Mouse (Mus musculus) hindbrain, postnatal 0 days (tissue): Measurements from ENCODE around the gene Ethe1. TPM values are rescaled to one million over a fixed set of nuclear protein-coding genes. Genes with fewer than 3 reads are reported as not detected.

Source experiments
- ATAC-seq: fragments of 200-750 bp; cut with Nextera tagmentation; 2 replicates; pipeline ENCODE4 v1.8.0; 2017; ENCODE audit warnings: mild to moderate bottlenecking, moderate TSS enrichment, moderate library complexity
- DNase-seq: peaks from one replicate; pipeline ENCODE4 v3.0.0-alpha.2; 2015; ENCODE audit warnings: low spot score
- H3K27ac ChIP-seq: fragments of 300-500 bp; sonication (generic); 2 replicates; pipeline ENCODE4 v1.5.1; 2014; ENCODE audit warnings: mild to moderate bottlenecking
- H3K27me3 ChIP-seq: fragments of 300-500 bp; sonication (generic); 2 replicates; pipeline ENCODE4 v1.6.1; 2014; ENCODE audit warnings: low read length, mixed read lengths; ENCODE audit not compliant: insufficient read depth
- H3K36me3 ChIP-seq: fragments of 300-500 bp; sonication (generic); 2 replicates; pipeline ENCODE4 v1.6.1; 2014; ENCODE audit warnings: low read length, mixed read lengths; ENCODE audit not compliant: insufficient read depth
- H3K4me1 ChIP-seq: fragments of 300-500 bp; sonication (generic); 2 replicates; pipeline ENCODE4 v1.6.1; 2014; ENCODE audit warnings: antibody characterized with exemption, low read length, mixed read lengths; ENCODE audit not compliant: insufficient read depth
- H3K4me2 ChIP-seq: fragments of 300-500 bp; sonication (generic); 2 replicates; pipeline ENCODE4 v1.6.1; 2014; ENCODE audit warnings: low read depth, mild to moderate bottlenecking, low read length, moderate library complexity, mixed read lengths
- H3K4me3 ChIP-seq: fragments of 300-500 bp; sonication (generic); 2 replicates; pipeline ENCODE4 v1.5.1; 2014; ENCODE audit warnings: low read length
- H3K9ac ChIP-seq: fragments of 300-500 bp; sonication (generic); replicated peaks from 2 replicates; pipeline ENCODE4 v1.6.1; 2014; ENCODE audit warnings: mild to moderate bottlenecking, low read length, moderate library complexity, mixed read lengths
- H3K9me3 ChIP-seq: fragments of 300-500 bp; sonication (generic); 2 replicates; pipeline ENCODE4 v1.6.1; 2016; ENCODE audit warnings: low read length, mixed read lengths
- CTCF ChIP-seq: IDR thresholded peaks from 2 replicates; pipeline ENCODE4 v1.5.1; 2016; ENCODE audit warnings: antibody characterized with exemption, control low read depth, low read depth
- WGBS: fragments of 180-500 bp; shearing (Covaris S2); extraction: QIAGEN DNeasy Blood & Tissue Kit; methylation state at CpG from one replicate; pipeline ENCODE4 v1.1.7; 2014; 5-methylcytosine and 5-hydroxymethylcytosine counted together
- polyA plus RNA-seq: library from polyadenylated mRNA; unstranded; fragments of >200 nt; fragmentation: Nextera tagmentation; extraction: Ambion mirVana; gene quantifications from 2 replicates; pipeline ENCODE4 v1.2.1, GENCODE M21; 2015
- total RNA-seq: library from RNA; depleted of rRNA; stranded (reverse); fragments of >200 nt; gene quantifications from 2 replicates; pipeline ENCODE4 v1.2.3, GENCODE M21; 2014

The Ethe1 gene
- total and polyA plus RNA-seq, 2 experiments from 2014 or later, result 25.3 to 43.8 TPM

DNA sequence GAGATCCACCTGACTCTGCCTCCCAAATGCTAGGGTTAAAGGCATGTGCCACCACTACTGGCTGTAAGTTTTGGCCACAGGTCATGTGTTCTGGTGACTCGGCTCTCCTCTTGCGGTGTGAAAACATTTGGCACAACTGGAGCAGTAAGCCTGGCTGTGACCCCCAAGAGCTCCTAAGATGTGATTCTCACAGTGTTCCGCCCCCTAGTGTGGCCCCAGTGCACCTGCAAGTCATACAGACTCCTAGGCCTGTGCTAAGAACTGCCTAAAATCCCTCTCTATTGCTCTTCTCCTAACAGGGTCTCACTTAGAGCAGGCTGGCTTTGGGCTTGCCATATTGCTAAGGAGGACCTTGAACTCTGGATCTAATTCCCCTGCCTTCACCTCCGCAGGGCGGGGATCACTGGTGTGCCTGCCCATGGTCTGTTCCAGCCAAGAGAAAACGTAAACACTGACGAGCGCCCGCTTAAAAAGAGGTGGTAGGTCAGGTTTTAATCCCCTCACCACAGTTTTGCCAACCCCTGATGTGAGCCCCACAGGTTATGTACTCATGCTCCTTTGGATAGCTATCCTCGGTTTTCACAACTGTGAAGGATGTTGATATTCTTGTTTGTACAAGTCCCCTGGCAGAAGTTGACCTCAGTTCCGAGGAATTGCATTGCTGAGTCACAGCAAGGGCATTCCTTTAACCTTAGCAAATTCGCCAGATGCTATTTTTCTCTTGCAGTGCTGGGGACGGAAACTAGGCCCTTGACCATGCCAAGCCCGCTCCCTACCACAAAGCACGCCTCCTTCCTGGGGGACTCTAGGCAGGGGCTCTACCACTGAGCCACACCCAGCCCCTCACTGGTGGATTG is 12.1 kb downstream of the Ethe1 start:
- no peak overlapping the region for H3K9ac ChIP-seq
- WGBS, result 77% methylated on average over 15 of the region's 15 CpGs
- no peaks in the 10 kb centered on the region for H3K36me3 ChIP-seq
- peaks cover 7% of the 10 kb centered on the region; the same call in 1 of the 2 replicates for H3K4me1 ChIP-seq
- no peak overlapping the region for H3K27ac ChIP-seq
- H3K27me3 ChIP-seq, result no peaks in the 10 kb centered on the region
- no peaks in the 10 kb centered on the region for H3K9me3 ChIP-seq
- no peak for TF ChIP-seq CTCF
- H3K4me2 ChIP-seq, result no peak overlapping the region
- DNase-seq, result no peak
- ATAC-seq, result no peak
- H3K4me3 ChIP-seq, result no peak overlapping the region

GRCm38 (mm10) chr7:24600941-24601597 is 13.7 kb downstream of the Ethe1 start:
- Histone ChIP-seq H3K27me3 (no peaks in the 10 kb centered on the region), H3K9me3 (no peaks in the 10 kb centered on the region), H3K4me2 (peak overlapping the region; percentile 48), H3K36me3 (no peaks in the 10 kb centered on the region), H3K4me3 (peak overlapping the region; percentile 25), H3K27ac (peak overlapping the region; percentile 32; the same call in 1 of the 2 replicates), H3K9ac (peak overlapping the region; percentile 38; the same call in 1 of the 2 replicates), H3K4me1 (peaks cover 2% of the 10 kb centered on the region; the same call in 1 of the 2 replicates)
- 2% methylated on average over 13 of the region's 13 CpGs for whole genome bisulfite sequencing
- DNase-seq (peak; percentile 98), ATAC-seq (peak; percentile 94)
- peak; percentile 100 for TF ChIP-seq CTCF

GRCm38 (mm10) chr7:24605561-24605960 is 18.2 kb downstream of the Ethe1 start:
- Histone ChIP-seq H3K9me3 (no peaks in the 10 kb centered on the region), H3K9ac (no peak overlapping the region), H3K36me3 (no peaks in the 10 kb centered on the region), H3K27me3 (peaks cover 13% of the 10 kb centered on the region), H3K4me1 (peaks cover 2% of the 10 kb centered on the region; the same call in 1 of the 2 replicates), H3K4me3 (no peak overlapping the region), H3K4me2 (no peak overlapping the region), H3K27ac (no peak overlapping the region)
- DNase-seq, result no peak
- WGBS, result 73% methylated on average over 7 of the region's 7 CpGs
- TF ChIP-seq CTCF, result no peak
- no peak for ATAC-seq

- TF ChIP-seq CTCF, result no peak
- H3K4me1 ChIP-seq, result peaks cover 7% of the 10 kb centered on the region; the same call in 1 of the 2 replicates
- no peak overlapping the region for H3K9ac ChIP-seq
- peaks cover 18% of the 10 kb centered on the region for H3K27me3 ChIP-seq
- DNase-seq, result no peak
- no peaks in the 10 kb centered on the region for H3K9me3 ChIP-seq
- ATAC-seq, result no peak
- H3K27ac ChIP-seq, result no peak overlapping the region
- H3K36me3 ChIP-seq, result no peaks in the 10 kb centered on the region
- no peak overlapping the region for H3K4me2 ChIP-seq
- no peak overlapping the region for H3K4me3 ChIP-seq
- WGBS, result 74% methylated on average over 7 of the region's 7 CpGs
Observed at GRCm38 (mm10) chr7:24606046-24606445, 18.7 kb downstream of the Ethe1 start.

DNA sequence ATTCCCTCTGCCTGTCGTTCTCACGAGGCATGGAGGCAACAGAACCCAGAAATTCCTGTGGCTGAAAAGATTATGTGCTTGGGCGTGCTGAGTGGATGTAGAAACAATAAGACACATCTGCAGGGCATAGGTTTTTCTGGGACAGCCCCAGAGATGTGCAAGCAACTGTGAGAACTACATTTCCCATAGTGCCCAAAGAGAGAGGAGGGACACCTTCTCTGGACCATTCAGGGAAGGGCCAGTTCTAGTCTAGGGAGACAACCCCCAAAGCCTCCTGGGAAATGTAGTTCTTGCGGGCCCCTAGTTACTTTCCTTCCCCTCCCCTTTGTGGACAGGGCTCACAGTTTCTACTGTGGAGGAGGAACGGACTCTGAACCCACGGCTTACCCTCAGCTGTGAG is 20.7 kb downstream of the Ethe1 start:
- Histone ChIP-seq H3K4me1 (peaks cover 12% of the 10 kb centered on the region; the same call in 1 of the 2 replicates), H3K4me3 (no peak overlapping the region), H3K36me3 (no peaks in the 10 kb centered on the region), H3K9me3 (no peaks in the 10 kb centered on the region), H3K27me3 (peaks cover 37% of the 10 kb centered on the region), H3K27ac (no peak overlapping the region), H3K4me2 (no peak overlapping the region), H3K9ac (no peak overlapping the region)
- peak; percentile 68 for ATAC-seq
- DNase-seq, result peak; percentile 77
- WGBS, result 50% methylated on average over 6 of the region's 6 CpGs
- no peak for TF ChIP-seq CTCF

DNA sequence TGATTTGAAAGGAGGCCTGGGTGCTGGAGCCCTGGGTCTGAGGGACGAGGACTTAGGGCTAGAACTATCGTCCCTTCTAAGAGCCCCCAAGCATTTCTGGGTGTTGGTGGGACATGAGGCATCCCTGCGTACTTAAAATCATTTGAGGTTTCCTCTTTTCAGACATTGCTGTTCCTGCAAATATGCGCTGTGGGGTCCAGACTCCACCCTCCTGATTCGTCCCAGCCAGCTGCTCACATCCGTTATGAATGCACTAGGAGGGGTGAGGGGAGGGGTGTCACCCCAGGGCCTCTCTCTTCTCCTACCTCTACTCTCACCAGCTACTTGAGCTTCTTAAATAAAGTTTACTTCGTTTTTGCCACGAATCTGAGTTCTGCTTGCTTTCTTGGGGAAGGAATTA is 21.2 kb downstream of the Ethe1 start:
- no peak for TF ChIP-seq CTCF
- ATAC-seq, result no peak

More for the DNA sequence above, 21.2 kb downstream of the Ethe1 start:
- Histone ChIP-seq H3K27ac (no peak overlapping the region), H3K4me3 (no peak overlapping the region), H3K9me3 (no peaks in the 10 kb centered on the region), H3K27me3 (peaks cover 41% of the 10 kb centered on the region), H3K9ac (no peak overlapping the region), H3K4me2 (no peak overlapping the region), H3K36me3 (no peaks in the 10 kb centered on the region), H3K4me1 (peaks cover 12% of the 10 kb centered on the region; the same call in 1 of the 2 replicates)
- 80% methylated on average over 8 of the region's 8 CpGs for WGBS
- no peak for DNase-seq
